Mouse (Mus musculus) large intestine, adult 2 months (tissue): ENCODE measurements around the gene Col8a1. TPM values are rescaled to one million over a fixed set of nuclear protein-coding genes. Genes with fewer than 3 reads are reported as not detected.

ENCODE experiments used
- DNase-seq: peaks from one replicate; pipeline ENCODE4 v3.0.0-alpha.2; 2012; ENCODE audit warnings: low read depth, low spot score
- WGBS: fragments of 180-500 bp; shearing (Covaris S2); methylation state at CpG from one replicate; pipeline ENCODE4 v1.1.7; 2018; 5-methylcytosine and 5-hydroxymethylcytosine counted together
- polyA plus RNA-seq: library from polyadenylated mRNA; depleted of rRNA; stranded (reverse); fragments of >200 nt; gene quantifications from 2 replicates; pipeline ENCODE4 v1.2.3, GENCODE M21; 2012; rRNA removed

Gene Col8a1
- 0.38 and 1.2 TPM in 2 replicates for polyA plus RNA-seq

- DNase-seq = no peak
- 2% methylated on average over 19 of the region's 19 CpGs for WGBS
These were observed at the start of gene Col8a1 for GRCm38 (mm10) chr16:57754526-57755125. TSS of gene Col8a1 (minus strand) at chr16:57754737.

- DNase-seq = no peak
- WGBS = 80% methylated on average over 2 of the region's 2 CpGs
These were observed 47.3 kb upstream of the Col8a1 start for GRCm38 (mm10) chr16:57801886-57802285.

DNA sequence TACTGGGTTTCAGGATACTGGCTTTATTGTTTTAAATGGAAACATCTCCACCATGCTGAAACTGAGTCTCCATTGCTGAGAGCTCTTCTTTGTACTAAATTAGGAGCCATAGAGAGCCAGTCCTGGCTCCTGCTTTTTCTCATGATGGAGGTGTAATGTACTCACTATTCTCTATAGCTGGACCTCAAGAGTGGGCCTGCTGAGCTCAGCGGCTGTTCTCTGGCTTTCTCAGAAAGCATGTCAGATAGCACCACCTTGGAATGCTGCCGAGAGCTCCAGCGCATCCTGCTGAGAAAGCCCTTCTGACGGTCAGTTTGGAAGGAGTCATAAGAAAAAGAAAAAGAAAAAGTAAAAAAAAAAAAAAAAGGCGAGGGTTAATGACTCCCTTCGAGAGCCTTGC is 41.8 kb upstream of the Col8a1 start:
- no peak for DNase-seq
- WGBS = 70% methylated on average over 6 of the region's 6 CpGs

DNA sequence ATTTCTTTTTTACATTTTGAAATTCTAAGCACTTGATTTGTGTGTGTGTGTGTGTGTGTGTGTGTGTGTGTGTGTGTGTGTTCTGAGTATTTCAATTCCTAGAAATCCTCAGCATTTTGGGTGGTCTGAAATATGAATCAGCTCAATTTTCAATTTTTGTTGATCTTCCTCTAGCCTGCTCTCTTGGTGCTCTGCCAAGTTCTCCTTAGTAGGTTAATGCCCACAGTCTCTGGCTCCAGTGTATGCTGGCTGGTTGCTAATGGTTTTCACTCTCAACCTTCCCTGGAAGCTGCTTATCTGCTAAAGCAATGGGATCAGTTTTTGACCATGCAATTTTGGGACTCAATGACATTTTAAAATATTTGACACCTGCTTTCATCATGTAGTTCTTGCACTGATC is 24.5 kb upstream of the Col8a1 start:
- no peak for DNase-seq

DNA sequence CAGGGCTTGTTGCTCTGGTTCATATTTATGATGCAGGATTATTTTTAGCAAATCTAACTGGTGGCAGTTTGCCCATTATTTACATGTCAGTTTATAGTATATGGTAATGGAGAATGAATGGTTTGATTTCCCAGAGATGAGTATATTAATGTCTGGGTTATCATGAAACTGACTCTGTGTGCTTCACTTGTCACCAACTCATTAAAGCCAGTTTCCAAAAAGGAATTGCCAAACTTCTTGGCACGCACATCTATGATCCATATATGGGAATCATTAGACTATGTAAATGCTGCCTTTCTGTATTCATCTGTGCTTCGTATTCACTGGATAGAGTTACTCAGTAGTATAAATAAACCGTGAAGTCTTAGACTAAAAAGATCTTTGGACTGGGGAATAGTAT is 11.1 kb upstream of the Col8a1 start:
- no peak for DNase-seq
- WGBS = 63% methylated on average over 3 of the region's 3 CpGs

- 62% methylated on average over 2 of the region's 2 CpGs for WGBS
- DNase-seq = no peak
These were observed 5.3 kb upstream of the Col8a1 start for GRCm38 (mm10) chr16:57759862-57760261.

GRCm38 (mm10) chr16:57755708-57756107 is 1.2 kb upstream of the Col8a1 start:
- 53% methylated on average over 5 of the region's 5 CpGs for WGBS
- no peak for DNase-seq

DNA sequence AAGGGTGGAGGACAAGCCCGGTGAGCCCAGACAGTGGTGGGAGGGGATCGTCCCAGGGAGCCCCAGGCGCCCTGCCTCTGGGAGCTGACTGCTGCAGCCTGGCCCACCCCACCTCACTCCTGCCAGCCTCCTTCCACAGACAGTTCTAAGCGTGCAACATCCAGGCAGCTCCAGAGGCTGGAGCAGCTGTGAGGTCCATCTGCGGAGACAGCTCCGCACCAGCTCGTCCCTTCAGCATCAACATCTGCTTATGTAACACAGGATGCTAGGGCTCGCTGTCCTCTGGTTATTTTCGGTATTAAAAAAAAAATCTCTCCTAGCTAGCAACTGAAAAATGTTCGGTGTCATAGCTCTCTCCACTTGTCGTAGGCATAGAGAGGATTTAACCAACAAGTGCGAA is 704 bp upstream of the Col8a1 start:
- DNase-seq = no peak
- WGBS = 23% methylated on average over 12 of the region's 12 CpGs

- no peak for DNase-seq
- 32% methylated on average over 10 of the region's 10 CpGs for WGBS
These were observed 827 bp downstream of the Col8a1 start for GRCm38 (mm10) chr16:57753539-57754280.

- no peak for DNase-seq
- WGBS = 43% methylated on average over 2 of the region's 2 CpGs
These were observed 4.0 kb downstream of the Col8a1 start for GRCm38 (mm10) chr16:57750549-57750948.

DNA sequence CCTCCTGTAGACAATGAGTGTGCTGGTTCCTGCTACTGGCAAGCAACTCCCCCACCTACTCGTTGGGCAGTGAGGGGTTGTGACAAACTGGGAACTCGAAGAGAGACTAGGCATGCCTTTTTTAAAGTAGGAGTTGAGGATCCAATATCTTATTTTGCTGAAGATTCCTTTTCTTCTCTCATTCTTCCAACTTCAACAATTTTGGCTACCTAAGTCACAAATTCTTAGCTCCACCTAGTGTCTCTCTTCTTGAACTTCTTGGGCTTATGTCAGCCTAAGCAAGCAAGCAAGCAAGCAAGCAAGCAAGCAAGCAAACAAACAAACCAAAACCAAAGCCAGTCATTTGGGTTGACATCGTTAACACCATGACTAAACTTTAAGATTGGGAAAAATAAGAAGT is 6.4 kb downstream of the Col8a1 start:
- 49% methylated on average over 3 of the region's 3 CpGs for WGBS

DNA sequence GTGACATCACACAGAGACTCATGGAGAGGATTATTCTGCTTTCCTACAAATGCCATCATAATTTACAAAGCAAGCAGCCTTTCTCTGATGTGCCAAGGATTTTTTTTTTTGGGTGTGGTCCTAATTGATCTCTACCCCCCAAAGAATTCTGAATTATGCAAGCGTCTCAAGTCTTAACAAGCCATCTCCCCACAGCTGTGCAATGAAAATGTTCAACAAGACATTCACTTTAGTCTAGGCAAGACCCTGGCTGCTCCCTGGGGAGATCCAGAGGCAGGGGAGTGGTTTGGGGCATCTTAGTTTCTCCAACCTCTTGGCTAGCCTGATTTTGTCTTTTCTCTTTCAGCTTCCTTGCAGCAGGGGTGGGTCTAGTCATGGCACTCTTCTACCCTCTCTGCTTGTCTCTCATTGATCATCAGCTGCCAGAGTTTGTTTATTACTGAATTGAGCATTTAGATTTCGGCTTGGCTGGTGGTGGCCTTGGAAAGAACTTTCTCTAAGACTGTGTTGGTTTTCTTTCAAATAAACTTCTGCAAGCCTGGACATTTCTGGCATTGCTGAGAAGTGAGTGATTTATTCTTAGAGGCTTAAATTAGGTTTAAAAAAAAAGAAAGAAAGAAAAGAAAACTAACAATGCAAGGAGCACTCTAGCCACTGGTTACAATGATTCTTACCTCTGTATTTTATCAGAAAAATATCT is 7.0 kb downstream of the Col8a1 start:
- 53% methylated on average over 2 of the region's 2 CpGs for WGBS
- no peak for DNase-seq

More for the DNA sequence above, 6.4 kb downstream of the Col8a1 start:
- DNase-seq = no peak

DNA sequence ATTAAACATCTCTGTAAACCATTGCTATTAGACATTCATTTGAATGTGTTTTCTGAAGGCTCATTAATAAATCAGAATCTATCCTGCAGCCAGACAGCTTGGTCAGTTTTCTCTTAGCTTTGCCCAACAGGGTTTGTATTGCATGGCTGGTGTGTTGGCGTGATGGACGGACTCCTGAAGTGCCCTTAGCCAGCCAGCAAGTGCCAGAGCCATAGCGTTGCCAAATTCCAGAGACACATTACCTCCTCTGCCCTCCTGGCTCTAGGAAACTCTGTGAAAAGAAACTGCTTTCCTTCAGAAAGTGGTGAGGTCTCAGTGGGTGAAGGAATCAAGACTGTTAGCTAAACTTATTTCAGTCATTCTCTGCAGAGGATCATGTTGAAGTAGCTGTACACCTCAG is 14.4 kb downstream of the Col8a1 start:
- WGBS = 87% methylated on average over 3 of the region's 3 CpGs

GRCm38 (mm10) chr16:57734942-57735341 is 19.6 kb downstream of the Col8a1 start:
- no peak for DNase-seq
- 93% methylated on average over 2 of the region's 2 CpGs for WGBS

More for the DNA sequence above, 14.4 kb downstream of the Col8a1 start:
- no peak for DNase-seq

DNA sequence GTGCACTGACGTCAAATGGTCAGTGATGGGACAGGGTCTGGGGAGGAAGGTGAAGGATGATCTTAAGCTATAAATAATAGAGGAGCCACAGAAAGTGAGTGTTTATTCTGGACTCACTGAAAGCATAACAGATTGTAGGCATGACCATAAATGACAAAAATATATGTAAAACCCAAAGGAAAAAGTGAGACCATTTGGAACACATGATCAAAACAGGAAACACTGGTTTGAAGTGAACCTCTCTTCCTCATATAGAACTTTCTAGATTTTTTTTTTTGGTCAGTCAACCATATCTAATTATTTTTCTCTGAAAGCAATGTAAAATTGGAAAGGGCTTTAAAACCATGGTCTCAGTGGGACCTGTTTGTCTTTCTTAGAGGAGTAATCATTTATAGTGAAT is 21.0 kb downstream of the Col8a1 start:
- WGBS = 85% methylated on average over 1 of the region's 1 CpGs

GRCm38 (mm10) chr16:57733139-57733538 is 21.4 kb downstream of the Col8a1 start:
- WGBS = 83% methylated on average over 3 of the region's 3 CpGs

More for the DNA sequence above, 21.0 kb downstream of the Col8a1 start:
- DNase-seq = no peak

GRCm38 (mm10) chr16:57724978-57725377 is 29.6 kb downstream of the Col8a1 start:
- 64% methylated on average over 3 of the region's 3 CpGs for WGBS
- DNase-seq = no peak

More at GRCm38 (mm10) chr16:57733139-57733538, 21.4 kb downstream of the Col8a1 start:
- no peak for DNase-seq

DNA sequence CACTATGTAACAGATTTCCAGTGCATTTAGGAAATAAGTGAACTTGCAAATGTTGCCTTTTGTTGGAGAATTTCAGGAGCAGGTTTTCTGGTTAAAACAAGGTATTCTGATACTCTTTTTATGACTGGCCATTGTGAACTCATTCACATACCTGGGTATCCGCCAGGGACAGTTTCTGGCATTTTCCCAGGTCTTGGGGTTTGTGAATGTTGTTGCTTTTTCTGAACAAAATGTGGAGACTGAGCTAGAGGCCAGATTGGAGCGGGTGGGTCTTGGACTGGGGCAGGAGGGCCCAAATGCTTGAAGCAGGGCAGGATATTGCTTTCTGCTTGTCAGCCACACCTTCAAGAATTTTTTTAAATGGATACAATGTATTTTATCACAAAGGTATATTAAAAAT is 35.6 kb downstream of the Col8a1 start:
- 26% methylated on average over 2 of the region's 2 CpGs for WGBS
- DNase-seq = no peak

GRCm38 (mm10) chr16:57698733-57699132 is 55.8 kb downstream of the Col8a1 start:
- WGBS = 74% methylated on average over 5 of the region's 5 CpGs
- no peak for DNase-seq

DNA sequence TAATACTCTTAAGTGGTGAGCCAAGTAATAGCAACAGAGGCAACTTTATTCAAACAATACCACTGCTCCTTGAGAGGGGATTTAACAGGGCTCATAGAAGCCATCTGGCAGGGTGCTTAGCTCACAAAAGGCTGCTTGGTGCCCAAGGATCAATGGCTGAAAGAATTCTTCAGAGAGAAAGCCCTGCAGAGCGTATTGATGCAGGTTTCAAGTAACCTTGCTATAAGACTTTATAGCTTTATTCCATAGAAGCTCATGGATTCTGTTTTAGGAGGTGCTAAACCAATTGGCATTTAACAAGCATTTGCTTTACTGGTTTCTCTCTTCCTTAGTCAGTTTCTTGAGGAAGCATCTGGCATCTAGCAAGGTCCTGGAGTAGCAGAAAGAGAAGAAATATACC is 59.8 kb downstream of the Col8a1 start:
- 63% methylated on average over 1 of the region's 1 CpGs for WGBS
- no peak for DNase-seq
